ENCODE assay signal across 9 mouse cellular contexts in the genomic region with DNA sequence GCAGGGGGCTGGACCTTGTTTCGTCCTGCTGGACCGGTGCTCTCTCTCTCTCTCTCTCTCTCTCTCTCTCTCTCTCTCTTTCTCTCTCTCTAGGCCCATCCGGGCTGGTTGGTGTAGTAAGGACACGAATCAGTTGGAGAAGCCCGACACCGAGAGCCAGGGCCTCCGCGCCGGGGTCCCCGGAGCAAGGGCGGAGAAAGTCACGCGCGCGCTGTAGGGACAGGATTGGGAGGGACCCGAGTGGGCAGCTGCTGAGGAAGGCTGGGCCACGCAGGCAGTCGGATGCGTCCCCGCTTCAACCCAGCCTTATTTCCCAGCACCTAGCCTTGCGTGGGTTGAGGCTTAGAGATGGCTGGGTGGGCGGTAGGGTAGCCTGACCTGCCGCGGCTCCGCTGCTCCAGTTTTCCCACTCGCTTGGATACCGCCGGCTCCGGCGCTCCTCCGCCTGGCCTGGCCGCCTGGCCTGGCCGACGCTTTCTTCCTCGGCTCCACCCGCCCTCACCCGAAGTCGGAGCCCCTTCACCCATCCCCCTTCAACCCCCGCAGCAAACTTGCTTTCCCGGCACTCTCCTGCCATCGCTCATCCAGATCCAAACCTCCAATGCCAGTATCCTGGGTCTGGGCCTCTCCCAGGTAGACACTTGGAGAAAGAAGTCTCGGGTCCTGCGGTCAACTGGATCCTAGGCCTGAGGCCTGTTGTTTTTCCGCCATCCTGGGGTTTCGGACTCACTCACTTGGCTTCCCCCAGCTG. TPM values are rescaled to one million over a fixed set of nuclear protein-coding genes. Genes with fewer than 3 reads are reported as not detected.
A peak's percentile ranks its signal among the peaks of the same experiment; 100 is the strongest.
DNase-seq lines count a peak whose midpoint lies in the region; ATAC-seq and TF ChIP-seq lines count a peak whose summit lies in the region.
"Had no signal": no experiment of that assay in that cellular context is flagged by ENCODE, and none has a peak within 500 bp of the region (broad histone marks: within the 10 kb centered on the region; RNA-seq: fewer than 3 reads in every experiment).

No protein-coding gene starts in this region.

- H3K4me1 ChIP-seq in lung, embryonic 15.5 days: peaks cover 26% of the 10 kb centered on the region
- peaks cover 4% of the 10 kb centered on the region; the same call in 1 of the 2 replicates for H3K4me1 ChIP-seq in lung, adult 2 months (ENCODE audit: control insufficient read depth, insufficient read depth, low read length)
- no peaks in the 10 kb centered on the region for H3K4me1 ChIP-seq in embryonic fibroblast, embryonic 13.5 days (ENCODE audit: control insufficient read depth, insufficient read depth, low read length)
- peaks cover 43% of the 10 kb centered on the region for H3K4me1 ChIP-seq in limb, embryonic 12.5 days (replicated peaks)
- peaks cover 16% of the 10 kb centered on the region; the same call in 1 of the 2 replicates for H3K4me1 ChIP-seq in stomach, embryonic 16.5 days (ENCODE audit: control insufficient read depth, insufficient read depth, low read length)

- no peak for ATAC-seq in lung, embryonic 15.5 days (ENCODE audit: borderline replicate concordance, extremely low read depth, low FRiP score, low TSS enrichment)
- no peak for ATAC-seq in limb, embryonic 12.5 days (ENCODE audit: insufficient number of reproducible peaks, insufficient read depth, low FRiP score, low TSS enrichment, low read depth)
- ATAC-seq in stomach, embryonic 16.5 days (ENCODE audit: insufficient read depth, low FRiP score): no peak

- WGBS in lung, embryonic 15.5 days: 3% methylated on average over 45 of the region's 45 CpGs
- WGBS in lung, adult 2 months: 6% methylated on average over 45 of the region's 45 CpGs
- WGBS in limb, embryonic 12.5 days: 1% methylated on average over 45 of the region's 45 CpGs
- WGBS in stomach, embryonic 16.5 days: 3% methylated on average over 45 of the region's 45 CpGs

- H3K4me2 ChIP-seq in lung, embryonic 15.5 days: peak overlapping the region; percentile 83
- peak overlapping the region; percentile 79 for H3K4me2 ChIP-seq in limb, embryonic 12.5 days
- peak overlapping the region; percentile 61 for H3K4me2 ChIP-seq in stomach, embryonic 16.5 days (ENCODE audit: low read depth, low read length)

- H3K27me3 ChIP-seq in lung, embryonic 15.5 days: peaks cover 99% of the 10 kb centered on the region
- H3K27me3 ChIP-seq in limb, embryonic 12.5 days: peaks cover 98% of the 10 kb centered on the region
- peaks cover 95% of the 10 kb centered on the region for H3K27me3 ChIP-seq in stomach, embryonic 16.5 days (ENCODE audit: control insufficient read depth, insufficient read depth, low read length)

- no peaks in the 10 kb centered on the region for H3K9me3 ChIP-seq in lung, embryonic 15.5 days
- H3K9me3 ChIP-seq in limb, embryonic 12.5 days: no peaks in the 10 kb centered on the region
- H3K9me3 ChIP-seq in stomach, embryonic 16.5 days (replicated peaks; ENCODE audit: control insufficient read depth, low read length): no peaks in the 10 kb centered on the region

- DNase-seq in lung, adult 2 months: no peak
- DNase-seq in adipocyte (ENCODE audit: low spot score): no peak
- no peak for DNase-seq in layer of hippocampus, postnatal 36 days

- H3K4me3 ChIP-seq in lung, embryonic 15.5 days: peak overlapping the region; percentile 43
- no peak overlapping the region for H3K4me3 ChIP-seq in lung, adult 2 months (replicated peaks; ENCODE audit: extremely low read depth, low read depth, low read length)
- peak overlapping the region; percentile 45 for H3K4me3 ChIP-seq in embryonic fibroblast, embryonic 13.5 days (ENCODE audit: insufficient read depth, low read length)
- H3K4me3 ChIP-seq in limb, embryonic 12.5 days (replicated peaks): peak overlapping the region; percentile 47
- peak overlapping the region; percentile 44 for H3K4me3 ChIP-seq in stomach, embryonic 16.5 days (replicated peaks; ENCODE audit: low read length)

- TF ChIP-seq POLR2A in lung, adult 2 months (IDR thresholded peaks at IDR 0.05; ENCODE audit: borderline replicate concordance, extremely low read depth, low read depth, low read length): no peak
- TF ChIP-seq POLR2A in embryonic fibroblast, embryonic 13.5 days (IDR thresholded peaks at IDR 0.05; ENCODE audit: low read depth, low read length): no peak

- no peaks in the 10 kb centered on the region for H3K36me3 ChIP-seq in lung, embryonic 15.5 days
- no peaks in the 10 kb centered on the region for H3K36me3 ChIP-seq in limb, embryonic 12.5 days
- no peaks in the 10 kb centered on the region for H3K36me3 ChIP-seq in stomach, embryonic 16.5 days (ENCODE audit: control insufficient read depth, insufficient read depth, low read length)

- H3K27ac ChIP-seq in lung, embryonic 15.5 days: no peak overlapping the region
- no peak overlapping the region for H3K27ac ChIP-seq in embryonic fibroblast, embryonic 13.5 days (ENCODE audit: insufficient read depth, low read length)
- no peak overlapping the region for H3K27ac ChIP-seq in limb, embryonic 12.5 days
- no peak overlapping the region for H3K27ac ChIP-seq in stomach, embryonic 16.5 days (ENCODE audit: low read length)

- no peak overlapping the region for H3K9ac ChIP-seq in lung, embryonic 15.5 days
- peak overlapping the region; percentile 31; the same call in 1 of the 2 replicates for H3K9ac ChIP-seq in limb, embryonic 12.5 days (replicated peaks)
- H3K9ac ChIP-seq in stomach, embryonic 16.5 days (ENCODE audit: low read length): no peak overlapping the region

- TF ChIP-seq CTCF in lung, adult 2 months (IDR thresholded peaks at IDR 0.05; ENCODE audit: insufficient read depth, low read length): no peak
- no peak for TF ChIP-seq CTCF in embryonic fibroblast, embryonic 13.5 days (IDR thresholded peaks at IDR 0.05; ENCODE audit: borderline replicate concordance, insufficient read depth, low read length)

RNA-seq across cellular contexts. Expression of gene Vax2, which starts 0.8 kb away (rescaled TPM):
- polyA plus RNA-seq in lung, embryonic 15.5 days (2015; fragmentation: Nextera tagmentation; extraction: Ambion mirVana): not detected in 2 replicates
- polyA plus RNA-seq in lung, adult 2 months (2012; rRNA removed): not detected in 2 replicates
- 0.84 and 2.0 TPM in 2 replicates for polyA plus RNA-seq in embryonic fibroblast, embryonic 13.5 days (2011; ENCODE audit: insufficient read length, low read depth, missing spikeins)
- 0.76 and 1.1 TPM in 2 replicates for polyA plus RNA-seq in limb, embryonic 12.5 days (2016; fragmentation: Nextera tagmentation; extraction: Ambion mirVana)
- polyA plus RNA-seq in stomach, embryonic 16.5 days (2015; fragmentation: Nextera tagmentation; extraction: Ambion mirVana): not detected in 2 replicates
- total RNA-seq in layer of hippocampus, postnatal 36 days (2021): not detected
- total RNA-seq: left cerebral cortex, postnatal 36 days had no signal
- polyA plus RNA-seq: cortical plate, adult 2 months had no signal

RNA-seq across cellular contexts. Expression of gene Atp6v1b1, which starts 30.9 kb away (rescaled TPM):
- 0.35 and 0.45 TPM in 2 replicates for polyA plus RNA-seq in lung, embryonic 15.5 days (2015; fragmentation: Nextera tagmentation; extraction: Ambion mirVana)
- 6.1 and 7.7 TPM in 2 replicates for polyA plus RNA-seq in lung, adult 2 months (2012; rRNA removed)
- polyA plus RNA-seq in embryonic fibroblast, embryonic 13.5 days (2011; ENCODE audit: insufficient read length, low read depth, missing spikeins): not detected in 2 replicates
- not detected in 2 replicates for polyA plus RNA-seq in limb, embryonic 12.5 days (2016; fragmentation: Nextera tagmentation; extraction: Ambion mirVana)
- not detected in 2 replicates for polyA plus RNA-seq in stomach, embryonic 16.5 days (2015; fragmentation: Nextera tagmentation; extraction: Ambion mirVana)
- under 1 TPM in 1 of 2 experiments, not detected in 1; 0.35 TPM for total RNA-seq in layer of hippocampus, postnatal 36 days (2021)
- total RNA-seq: left cerebral cortex, postnatal 36 days had no signal
- polyA plus RNA-seq: cortical plate, adult 2 months had no signal

RNA-seq across cellular contexts. Expression of gene Cd207, which starts 34.2 kb away (rescaled TPM):
- polyA plus RNA-seq in lung, embryonic 15.5 days (2015; fragmentation: Nextera tagmentation; extraction: Ambion mirVana): not detected in 2 replicates
- 1.2 and 2.6 TPM in 2 replicates for polyA plus RNA-seq in lung, adult 2 months (2012; rRNA removed)
- not detected in 2 replicates for polyA plus RNA-seq in embryonic fibroblast, embryonic 13.5 days (2011; ENCODE audit: insufficient read length, low read depth, missing spikeins)
- not detected in 2 replicates for polyA plus RNA-seq in limb, embryonic 12.5 days (2016; fragmentation: Nextera tagmentation; extraction: Ambion mirVana)
- polyA plus RNA-seq in stomach, embryonic 16.5 days (2015; fragmentation: Nextera tagmentation; extraction: Ambion mirVana): 0.17 and 0.20 TPM in 2 replicates
- total RNA-seq in layer of hippocampus, postnatal 36 days (2021): not detected
- total RNA-seq: left cerebral cortex, postnatal 36 days had no signal
- polyA plus RNA-seq: cortical plate, adult 2 months had no signal

RNA-seq across cellular contexts. Expression of gene Ankrd53, which starts 50.5 kb away (rescaled TPM):
- not detected in 2 replicates for polyA plus RNA-seq in lung, embryonic 15.5 days (2015; fragmentation: Nextera tagmentation; extraction: Ambion mirVana)
- not detected in 2 replicates for polyA plus RNA-seq in lung, adult 2 months (2012; rRNA removed)
- polyA plus RNA-seq in embryonic fibroblast, embryonic 13.5 days (2011; ENCODE audit: insufficient read length, low read depth, missing spikeins): not detected in 2 replicates
- 0.23 and 0.25 TPM in 2 replicates for polyA plus RNA-seq in limb, embryonic 12.5 days (2016; fragmentation: Nextera tagmentation; extraction: Ambion mirVana)
- not detected in 2 replicates for polyA plus RNA-seq in stomach, embryonic 16.5 days (2015; fragmentation: Nextera tagmentation; extraction: Ambion mirVana)
- not detected for total RNA-seq in layer of hippocampus, postnatal 36 days (2021)
- total RNA-seq: left cerebral cortex, postnatal 36 days had no signal
- polyA plus RNA-seq: cortical plate, adult 2 months had no signal

RNA-seq across cellular contexts. Expression of gene Clec4f, which starts 55.9 kb away (rescaled TPM):
- polyA plus RNA-seq in lung, embryonic 15.5 days (2015; fragmentation: Nextera tagmentation; extraction: Ambion mirVana): not detected in 2 replicates
- not detected in 2 replicates for polyA plus RNA-seq in lung, adult 2 months (2012; rRNA removed)
- not detected in 2 replicates for polyA plus RNA-seq in embryonic fibroblast, embryonic 13.5 days (2011; ENCODE audit: insufficient read length, low read depth, missing spikeins)
- not detected in 2 replicates for polyA plus RNA-seq in limb, embryonic 12.5 days (2016; fragmentation: Nextera tagmentation; extraction: Ambion mirVana)
- 0.35 and 0.45 TPM in 2 replicates for polyA plus RNA-seq in stomach, embryonic 16.5 days (2015; fragmentation: Nextera tagmentation; extraction: Ambion mirVana)
- not detected for total RNA-seq in layer of hippocampus, postnatal 36 days (2021)
- total RNA-seq: left cerebral cortex, postnatal 36 days had no signal
- polyA plus RNA-seq: cortical plate, adult 2 months had no signal
